Comparison of ENCODE assay signal across 33 mouse cellular contexts in genomic region chr13:110230046-110230445, GRCm38 (mm10). TPM values are rescaled to one million over a fixed set of nuclear protein-coding genes. Genes with fewer than 3 reads are reported as not detected.
A peak's percentile ranks its signal among the peaks of the same experiment; 100 is the strongest.
DNase-seq lines count a peak whose midpoint lies in the region; ATAC-seq and TF ChIP-seq lines count a peak whose summit lies in the region.
"Had no signal": no experiment of that assay in that cellular context is flagged by ENCODE, and none has a peak within 500 bp of the region (broad histone marks: within the 10 kb centered on the region; RNA-seq: fewer than 3 reads in every experiment).

No protein-coding gene starts in this region.

- H3K4me2 ChIP-seq in hindbrain, embryonic 12.5 days (replicated peaks), result no peak overlapping the region
- no peak overlapping the region for H3K4me2 ChIP-seq in hindbrain, embryonic 16.5 days (ENCODE audit: low read length)
- H3K4me2 ChIP-seq in midbrain, embryonic 11.5 days, result no peak overlapping the region
- H3K4me2 ChIP-seq in midbrain, embryonic 13.5 days (replicated peaks), result no peak overlapping the region
- H3K4me2 ChIP-seq in forebrain, embryonic 16.5 days (ENCODE audit: low read length), result no peak overlapping the region
- H3K4me2 ChIP-seq: embryonic facial prominence, embryonic 12.5 days; lung, embryonic 15.5 days; midbrain, embryonic 12.5 days had no signal

- DNase-seq in midbrain, embryonic 11.5 days (ENCODE audit: low spot score, missing footprints), result peak; percentile 44
- peak; percentile 16 for DNase-seq in adipocyte (ENCODE audit: low spot score)
- no peak for DNase-seq in kidney, postnatal 25 days
- DNase-seq: adrenal gland, adult 8-10 months; B cell, adult 2 months; cerebellum, adult 11-12 months; cerebellum, adult 9-11 months; embryo, embryonic 11 days; forebrain, postnatal 0 days; gastrocnemius, postnatal 14 days; heart, postnatal 14 days; kidney, adult 9 months; kidney, postnatal 10 days; liver; retina, postnatal 1 day; right cerebral cortex, postnatal 25 days; spleen, adult 18-20 months; thymus, adult 18-20 months; thymus, postnatal 25 days had no signal

- H3K27me3 ChIP-seq in hindbrain, embryonic 12.5 days, result no peaks in the 10 kb centered on the region
- no peaks in the 10 kb centered on the region for H3K27me3 ChIP-seq in hindbrain, embryonic 16.5 days (replicated peaks; ENCODE audit: control insufficient read depth, insufficient read depth, low read length)
- H3K27me3 ChIP-seq in midbrain, embryonic 11.5 days (ENCODE audit: control insufficient read depth, insufficient read depth, low read length), result no peaks in the 10 kb centered on the region
- no peaks in the 10 kb centered on the region for H3K27me3 ChIP-seq in midbrain, embryonic 13.5 days
- no peaks in the 10 kb centered on the region for H3K27me3 ChIP-seq in forebrain, embryonic 16.5 days (replicated peaks; ENCODE audit: control insufficient read depth, insufficient read depth, low read length)
- H3K27me3 ChIP-seq: CH12.LX; embryonic facial prominence, embryonic 12.5 days; lung, embryonic 15.5 days; midbrain, embryonic 12.5 days had no signal

- H3K4me3 ChIP-seq in hindbrain, embryonic 12.5 days, result no peak overlapping the region
- H3K4me3 ChIP-seq in hindbrain, embryonic 16.5 days (ENCODE audit: low read length), result no peak overlapping the region
- no peak overlapping the region for H3K4me3 ChIP-seq in midbrain, embryonic 11.5 days (ENCODE audit: low read depth, low read length)
- no peak overlapping the region for H3K4me3 ChIP-seq in midbrain, embryonic 13.5 days (replicated peaks)
- no peak overlapping the region for H3K4me3 ChIP-seq in olfactory bulb, adult 2 months (ENCODE audit: insufficient read depth, low read depth, low read length)
- no peak overlapping the region for H3K4me3 ChIP-seq in forebrain, embryonic 16.5 days (replicated peaks; ENCODE audit: low read length)
- H3K4me3 ChIP-seq: embryonic facial prominence, embryonic 12.5 days; hindbrain, embryonic 10.5 days; lung, embryonic 15.5 days; midbrain, embryonic 12.5 days had no signal

- ATAC-seq in hindbrain, embryonic 12.5 days (ENCODE audit: low FRiP score), result no peak
- no peak for ATAC-seq in hindbrain, embryonic 16.5 days
- no peak for ATAC-seq in midbrain, embryonic 11.5 days (ENCODE audit: low FRiP score)
- no peak for ATAC-seq in midbrain, embryonic 13.5 days
- ATAC-seq in forebrain, embryonic 16.5 days, result no peak
- ATAC-seq: forebrain, postnatal 0 days; hindbrain, postnatal 0 days; intestine, embryonic 16.5 days had no signal

- H3K36me3 ChIP-seq in hindbrain, embryonic 12.5 days, result no peaks in the 10 kb centered on the region
- no peaks in the 10 kb centered on the region; the same call in 1 of the 2 replicates for H3K36me3 ChIP-seq in hindbrain, embryonic 16.5 days (ENCODE audit: control insufficient read depth, insufficient read depth, low read length)
- H3K36me3 ChIP-seq in midbrain, embryonic 11.5 days (ENCODE audit: control insufficient read depth, insufficient read depth, low read length), result no peaks in the 10 kb centered on the region
- peaks cover 5% of the 10 kb centered on the region; the same call in 1 of the 2 replicates for H3K36me3 ChIP-seq in midbrain, embryonic 13.5 days
- no peaks in the 10 kb centered on the region for H3K36me3 ChIP-seq in forebrain, embryonic 16.5 days (ENCODE audit: control insufficient read depth, insufficient read depth)
- H3K36me3 ChIP-seq: embryonic facial prominence, embryonic 12.5 days; hindbrain, embryonic 10.5 days; lung, embryonic 15.5 days had no signal

- H3K9ac ChIP-seq in hindbrain, embryonic 12.5 days, result no peak overlapping the region
- H3K9ac ChIP-seq in hindbrain, embryonic 16.5 days (ENCODE audit: low read depth, low read length), result no peak overlapping the region
- H3K9ac ChIP-seq in midbrain, embryonic 11.5 days (ENCODE audit: low read length), result no peak overlapping the region
- no peak overlapping the region for H3K9ac ChIP-seq in midbrain, embryonic 13.5 days (replicated peaks)
- no peak overlapping the region for H3K9ac ChIP-seq in forebrain, embryonic 16.5 days (replicated peaks; ENCODE audit: low read depth, low read length)
- H3K9ac ChIP-seq: embryonic facial prominence, embryonic 12.5 days; forebrain, postnatal 0 days; liver, embryonic 14.5 days; lung, embryonic 15.5 days; midbrain, embryonic 12.5 days had no signal

- 85% methylated on average over 4 of the region's 4 CpGs for WGBS in hindbrain, embryonic 12.5 days
- 87% methylated on average over 4 of the region's 4 CpGs for WGBS in hindbrain, embryonic 16.5 days
- WGBS in midbrain, embryonic 11.5 days, result 93% methylated on average over 4 of the region's 4 CpGs
- WGBS in midbrain, embryonic 13.5 days, result 96% methylated on average over 4 of the region's 4 CpGs
- 40% methylated on average over 4 of the region's 4 CpGs for WGBS in olfactory bulb, adult 2 months
- WGBS in forebrain, embryonic 16.5 days, result 95% methylated on average over 4 of the region's 4 CpGs

- TF ChIP-seq POLR2A in olfactory bulb, adult 2 months (IDR thresholded peaks at IDR 0.05; ENCODE audit: insufficient read depth, low read depth, low read length), result no peak

- 0 out of 2 replicates have a peak overlapping the region, but pooled peaks have one; percentile 19 for H3K27ac ChIP-seq in hindbrain, embryonic 12.5 days
- no peak overlapping the region for H3K27ac ChIP-seq in hindbrain, embryonic 16.5 days (ENCODE audit: low read depth, low read length)
- H3K27ac ChIP-seq in midbrain, embryonic 11.5 days (ENCODE audit: low read depth, low read length), result no peak overlapping the region
- H3K27ac ChIP-seq in midbrain, embryonic 13.5 days, result no peak overlapping the region
- peak overlapping the region; percentile 42 for H3K27ac ChIP-seq in olfactory bulb, adult 2 months (ENCODE audit: insufficient read depth, low read depth, low read length)
- H3K27ac ChIP-seq in forebrain, embryonic 16.5 days (ENCODE audit: low read length), result no peak overlapping the region
- H3K27ac ChIP-seq: embryonic facial prominence, embryonic 12.5 days; hindbrain, embryonic 10.5 days; hindbrain, postnatal 0 days; liver, embryonic 14.5 days; lung, embryonic 15.5 days; midbrain, embryonic 12.5 days; stomach, postnatal 0 days had no signal

- H3K9me3 ChIP-seq in hindbrain, embryonic 12.5 days (replicated peaks), result no peaks in the 10 kb centered on the region
- H3K9me3 ChIP-seq in hindbrain, embryonic 16.5 days (ENCODE audit: control insufficient read depth, low read length), result no peaks in the 10 kb centered on the region
- no peaks in the 10 kb centered on the region for H3K9me3 ChIP-seq in midbrain, embryonic 11.5 days (ENCODE audit: control insufficient read depth, low read length)
- H3K9me3 ChIP-seq in midbrain, embryonic 13.5 days, result no peaks in the 10 kb centered on the region
- H3K9me3 ChIP-seq in forebrain, embryonic 16.5 days (ENCODE audit: control insufficient read depth, low read length), result no peaks in the 10 kb centered on the region
- H3K9me3 ChIP-seq: embryonic facial prominence, embryonic 12.5 days; hindbrain, embryonic 10.5 days; lung, embryonic 15.5 days; midbrain, embryonic 12.5 days had no signal

- H3K4me1 ChIP-seq in hindbrain, embryonic 12.5 days, result peaks cover 11% of the 10 kb centered on the region; the same call in 1 of the 2 replicates
- H3K4me1 ChIP-seq in hindbrain, embryonic 16.5 days (ENCODE audit: control insufficient read depth, insufficient read depth, low read depth, low read length), result peaks cover 7% of the 10 kb centered on the region; the same call in 1 of the 2 replicates
- no peaks in the 10 kb centered on the region for H3K4me1 ChIP-seq in midbrain, embryonic 11.5 days (ENCODE audit: control insufficient read depth, insufficient read depth, low read length)
- H3K4me1 ChIP-seq in midbrain, embryonic 13.5 days (replicated peaks), result peaks cover 28% of the 10 kb centered on the region
- H3K4me1 ChIP-seq in olfactory bulb, adult 2 months (ENCODE audit: control insufficient read depth, insufficient read depth, low read length), result no peaks in the 10 kb centered on the region
- H3K4me1 ChIP-seq in forebrain, embryonic 16.5 days (replicated peaks; ENCODE audit: control insufficient read depth, insufficient read depth, low read length), result peaks cover 4% of the 10 kb centered on the region; the same call in 1 of the 2 replicates
- H3K4me1 ChIP-seq: embryonic facial prominence, embryonic 12.5 days; lung, embryonic 15.5 days had no signal

- no peak for TF ChIP-seq CTCF in olfactory bulb, adult 2 months (IDR thresholded peaks at IDR 0.05; ENCODE audit: insufficient read depth, low read depth, low read length)

RNA-seq across cellular contexts. Expression of gene Rab3c, which starts 50.8 kb away (rescaled TPM):
- 86.8 and 90.8 TPM in 2 replicates for polyA plus RNA-seq in hindbrain, embryonic 12.5 days (2016; fragmentation: Nextera tagmentation; extraction: Ambion mirVana)
- 192 and 206 TPM in 2 replicates for polyA plus RNA-seq in hindbrain, embryonic 16.5 days (2015; fragmentation: Nextera tagmentation; extraction: Ambion mirVana)
- polyA plus RNA-seq in midbrain, embryonic 11.5 days (2014; fragmentation: Nextera tagmentation; extraction: Ambion mirVana), result 35.3 and 37.4 TPM in 2 replicates
- 207 and 215 TPM in 2 replicates for polyA plus RNA-seq in midbrain, embryonic 13.5 days (2015; fragmentation: Nextera tagmentation; extraction: Ambion mirVana)
- polyA plus RNA-seq in olfactory bulb, adult 2 months (2012; ENCODE audit: insufficient read depth, insufficient read length, low replicate concordance, missing spikeins), result 54.1 TPM in 1 of 2 replicates, not detected in the other
- 127 and 165 TPM in 2 replicates for polyA plus RNA-seq in forebrain, embryonic 16.5 days (2015; fragmentation: Nextera tagmentation; extraction: Ambion mirVana)

Comparison
In these comparisons a context has a peak if more than half of its experiments do, and no peak if none do; other contexts are left out.
1. H3K27ac ChIP-seq: peak in hindbrain, embryonic 12.5 days (single experiment) and olfactory bulb, adult 2 months (single experiment); none in hindbrain, embryonic 16.5 days (single experiment), midbrain, embryonic 11.5 days (single experiment), midbrain, embryonic 13.5 days (single experiment) and forebrain, embryonic 16.5 days (single experiment).
2. DNase-seq: peak in midbrain, embryonic 11.5 days (single experiment) and adipocyte (single experiment); none in kidney, postnatal 25 days (0 of 2).